Mouse (Mus musculus) ES-Bruce4 (cell line): ENCODE results near the gene Ugt1a2. TPM values are rescaled to one million over a fixed set of nuclear protein-coding genes. Genes with fewer than 3 reads are reported as not detected.

Experiments
- H3K27ac ChIP-seq: 2 replicates; pipeline ENCODE4 v1.5.1; 2012; ENCODE audit warnings: low read length, inconsistent platforms; ENCODE audit not compliant: insufficient read depth
- H3K27me3 ChIP-seq: 2 replicates; pipeline ENCODE4 v1.6.1; 2012; ENCODE audit warnings: mild to moderate bottlenecking, low read length, inconsistent platforms; ENCODE audit not compliant: control insufficient read depth, poor library complexity, insufficient read depth, severe bottlenecking
- H3K36me3 ChIP-seq: 2 replicates; pipeline ENCODE4 v1.6.1; 2012; ENCODE audit warnings: inconsistent platforms, mild to moderate bottlenecking, low read length, moderate library complexity; ENCODE audit not compliant: control insufficient read depth, poor library complexity, insufficient read depth, severe bottlenecking
- H3K4me1 ChIP-seq: one replicate; pipeline ENCODE4 v1.8.1; 2011; ENCODE audit warnings: low read length; ENCODE audit not compliant: control insufficient read depth, insufficient read depth
- H3K4me3 ChIP-seq: 2 replicates; pipeline ENCODE4 v1.5.1; 2011; ENCODE audit warnings: low read depth, mild to moderate bottlenecking, low read length
- H3K9ac ChIP-seq: 2 replicates; pipeline ENCODE4 v1.6.1; 2012; ENCODE audit warnings: low read depth, mild to moderate bottlenecking, inconsistent platforms; ENCODE audit not compliant: poor library complexity, severe bottlenecking
- H3K9me3 ChIP-seq: replicated peaks from 2 replicates; pipeline ENCODE4 v1.6.1; 2012; ENCODE audit warnings: mild to moderate bottlenecking, low read length, inconsistent platforms; ENCODE audit not compliant: control insufficient read depth, poor library complexity, insufficient read depth, severe bottlenecking
- CTCF ChIP-seq: IDR thresholded peaks from one replicate; pipeline ENCODE4 v1.8.1; 2011; ENCODE audit warnings: low read depth, low read length
- EP300 ChIP-seq: IDR thresholded peaks from 2 replicates; pipeline ENCODE4 v1.6.1; 2011; ENCODE audit warnings: low read depth, low read length; ENCODE audit not compliant: insufficient read depth
- POLR2A ChIP-seq: IDR thresholded peaks from one replicate; pipeline ENCODE4 v1.8.1; 2011; ENCODE audit warnings: low read length; ENCODE audit not compliant: insufficient read depth
- polyA plus RNA-seq: library from polyadenylated mRNA; stranded (reverse); fragments of >200 nt; gene quantifications from 2 replicates; pipeline ENCODE4 v1.2.4, GENCODE M21; 2011; ENCODE audit warnings: low read depth; ENCODE audit not compliant: missing spikeins, insufficient read depth, insufficient read length

The Ugt1a2 gene
- polyA plus RNA-seq, 1 experiment: not detected

DNA sequence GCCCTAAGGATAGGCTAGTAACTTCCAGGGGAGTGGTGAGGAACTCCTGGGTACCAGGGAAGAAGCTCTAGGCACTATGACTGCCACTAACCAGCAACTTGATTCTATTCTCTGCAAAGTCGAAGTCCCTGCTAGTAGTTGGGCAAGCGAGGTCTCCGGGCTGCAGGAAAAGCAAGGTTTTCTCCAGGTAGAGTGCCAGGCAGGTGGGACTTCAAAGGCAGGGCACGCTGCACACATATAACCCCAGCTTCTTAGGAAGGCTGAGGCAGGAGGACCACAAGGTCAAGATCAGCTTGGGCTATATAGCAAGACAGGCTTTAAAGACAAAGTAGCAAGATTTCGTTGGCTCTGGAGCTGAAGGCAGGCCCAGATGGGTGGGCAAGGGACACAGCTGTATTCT lies 63.4 kb downstream of the Ugt1a2 start:
- H3K9ac ChIP-seq: no peak overlapping the region
- TF ChIP-seq CTCF: no peak
- no peak for TF ChIP-seq EP300
- TF ChIP-seq POLR2A: no peak
- no peak overlapping the region for H3K4me3 ChIP-seq
- no peaks in the 10 kb centered on the region for H3K9me3 ChIP-seq
- peaks cover 63% of the 10 kb centered on the region for H3K36me3 ChIP-seq
- no peak overlapping the region for H3K27ac ChIP-seq
- no peaks in the 10 kb centered on the region for H3K27me3 ChIP-seq
- no peaks in the 10 kb centered on the region for H3K4me1 ChIP-seq

DNA sequence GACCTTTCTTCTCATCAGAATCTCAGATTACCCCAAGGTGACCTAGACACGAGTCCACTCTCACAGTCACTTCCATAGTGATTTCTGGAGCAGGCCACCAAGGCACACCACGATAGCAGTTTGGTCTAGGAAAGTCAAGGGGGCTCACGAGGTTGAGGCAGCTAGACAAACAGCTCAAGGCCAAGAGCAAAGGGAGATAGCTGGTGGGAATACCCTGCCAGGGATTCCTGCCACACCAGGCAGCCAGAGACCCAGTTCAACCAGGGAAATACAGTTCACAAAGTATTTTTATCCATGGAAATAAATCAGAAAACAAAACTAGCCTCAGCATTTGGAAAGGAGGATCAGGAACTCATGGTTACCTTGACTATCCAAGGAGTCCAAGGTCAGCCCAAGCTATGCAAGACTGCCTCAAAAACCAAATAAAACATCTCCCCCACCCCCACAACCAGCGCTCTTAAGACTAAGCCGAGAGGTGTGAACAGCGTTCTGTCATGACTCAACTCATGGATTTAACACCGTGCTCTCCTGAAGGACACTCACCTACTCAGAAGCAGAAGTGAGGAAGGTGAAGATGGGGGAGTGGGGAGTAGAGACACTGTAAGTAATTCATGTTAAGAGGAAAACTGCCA lies 64.0 kb downstream of the Ugt1a2 start:
- H3K36me3 ChIP-seq: peaks cover 69% of the 10 kb centered on the region
- no peaks in the 10 kb centered on the region for H3K9me3 ChIP-seq
- no peaks in the 10 kb centered on the region for H3K4me1 ChIP-seq

DNA sequence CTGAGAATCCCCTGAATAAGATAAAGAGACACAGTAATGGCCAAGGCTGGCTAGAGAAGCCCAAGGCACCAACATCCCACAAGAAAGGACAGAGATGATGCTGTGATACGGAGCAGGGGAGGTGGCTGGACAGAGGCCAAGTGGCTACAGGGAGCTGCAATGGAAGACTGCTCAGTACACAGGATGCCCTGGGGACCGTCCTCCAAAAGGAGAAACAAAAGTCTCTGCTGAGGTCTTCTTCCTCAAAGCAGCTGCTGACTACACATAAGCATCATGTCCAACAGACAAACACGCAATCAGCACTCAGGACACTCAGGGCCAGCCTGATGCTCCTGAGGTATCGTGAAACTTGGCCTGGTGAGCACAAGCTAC lies 64.5 kb downstream of the Ugt1a2 start:
- no peak overlapping the region for H3K4me3 ChIP-seq
- H3K9me3 ChIP-seq: no peaks in the 10 kb centered on the region
- no peak for TF ChIP-seq CTCF
- no peak for TF ChIP-seq EP300
- TF ChIP-seq POLR2A: no peak
- no peaks in the 10 kb centered on the region for H3K4me1 ChIP-seq
- no peaks in the 10 kb centered on the region for H3K27me3 ChIP-seq
- no peak overlapping the region for H3K27ac ChIP-seq
- no peak overlapping the region for H3K9ac ChIP-seq
- peaks cover 74% of the 10 kb centered on the region for H3K36me3 ChIP-seq

More for the DNA sequence above, 64.0 kb downstream of the Ugt1a2 start:
- Histone ChIP-seq H3K9ac (no peak overlapping the region), H3K27me3 (no peaks in the 10 kb centered on the region), H3K4me3 (no peak overlapping the region), H3K27ac (no peak overlapping the region)
- no peak for TF ChIP-seq POLR2A
- no peak for TF ChIP-seq CTCF
- no peak for TF ChIP-seq EP300

DNA sequence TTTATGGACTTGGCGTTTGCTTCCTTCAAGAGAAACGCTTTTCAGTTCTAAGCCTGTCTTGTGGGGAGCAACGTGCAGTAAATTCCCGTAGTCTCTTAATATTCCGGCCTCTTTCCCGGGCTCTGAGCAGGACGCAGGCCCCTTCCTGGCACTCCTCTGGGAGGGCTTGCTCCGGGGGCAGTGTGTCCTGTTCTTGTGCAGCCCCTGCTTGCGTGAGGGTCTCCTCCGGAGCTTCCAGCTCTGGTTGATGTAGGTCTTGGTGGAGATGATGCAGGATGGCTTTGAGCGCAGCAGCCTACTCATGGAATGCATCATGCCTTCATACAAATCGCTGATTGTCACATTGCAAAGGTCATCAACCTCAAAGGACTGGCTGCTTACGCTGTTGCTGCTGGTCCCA lies 65.7 kb downstream of the Ugt1a2 start:
- TF ChIP-seq EP300 (no peak), POLR2A (no peak), CTCF (no peak)
- Histone ChIP-seq H3K4me3 (no peak overlapping the region), H3K4me1 (no peaks in the 10 kb centered on the region), H3K9ac (no peak overlapping the region), H3K9me3 (no peaks in the 10 kb centered on the region), H3K27ac (no peak overlapping the region), H3K36me3 (peaks cover 78% of the 10 kb centered on the region), H3K27me3 (no peaks in the 10 kb centered on the region)

DNA sequence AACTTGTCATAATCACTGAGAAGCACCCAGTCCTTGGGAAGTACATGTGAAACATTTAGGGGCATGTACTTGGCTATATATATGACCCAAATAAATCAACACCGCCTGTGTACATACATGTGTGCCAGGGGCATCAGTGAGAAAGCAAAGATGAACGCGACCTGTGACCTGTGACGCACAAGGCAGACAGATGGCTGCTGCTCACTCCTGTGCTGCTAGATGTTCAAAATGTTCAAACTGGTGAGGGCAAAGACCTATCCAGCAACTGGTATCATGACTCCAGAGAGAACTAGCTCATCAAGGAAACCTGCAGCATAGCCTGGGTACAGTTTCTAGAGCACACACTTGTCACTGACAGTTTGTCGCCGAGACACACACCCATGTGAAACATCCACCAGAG lies 67.1 kb downstream of the Ugt1a2 start:
- Histone ChIP-seq H3K36me3 (peaks cover 86% of the 10 kb centered on the region), H3K4me3 (no peak overlapping the region), H3K27me3 (no peaks in the 10 kb centered on the region), H3K27ac (no peak overlapping the region), H3K9ac (no peak overlapping the region), H3K9me3 (peaks cover 7% of the 10 kb centered on the region; the same call in 1 of the 2 replicates), H3K4me1 (no peaks in the 10 kb centered on the region)
- TF ChIP-seq CTCF (no peak), EP300 (no peak), POLR2A (no peak)

DNA sequence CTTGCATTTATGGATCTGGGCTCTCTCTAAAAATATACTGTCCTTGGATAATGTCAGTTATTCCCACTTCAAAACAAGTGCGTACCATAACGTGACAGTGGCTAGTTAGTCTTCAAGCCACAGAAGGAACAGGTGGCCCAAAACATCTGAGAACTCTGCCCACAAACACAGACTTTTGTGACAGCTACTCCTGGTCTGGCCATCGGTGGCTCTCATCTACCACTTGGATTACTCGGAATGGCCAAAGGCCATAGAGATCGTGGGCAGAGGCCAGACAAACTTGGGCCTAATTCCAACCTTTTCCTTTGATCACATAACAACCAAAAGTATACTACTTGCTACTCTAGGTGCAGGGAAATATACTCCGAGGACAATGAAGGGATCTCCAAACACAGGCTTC lies 67.7 kb downstream of the Ugt1a2 start:
- Histone ChIP-seq H3K27me3 (no peaks in the 10 kb centered on the region), H3K4me1 (no peaks in the 10 kb centered on the region), H3K4me3 (no peak overlapping the region), H3K9ac (no peak overlapping the region), H3K27ac (no peak overlapping the region), H3K36me3 (peaks cover 84% of the 10 kb centered on the region), H3K9me3 (peaks cover 7% of the 10 kb centered on the region; the same call in 1 of the 2 replicates)
- TF ChIP-seq CTCF (no peak), POLR2A (no peak), EP300 (no peak)

Other genes with a start within 250 kb of the Ugt1a2 start
- gene Usp40, start 192.1 kb upstream of the Ugt1a2 start, polyA plus RNA-seq: 18.2 and 19.6 TPM in 2 replicates
- gene Ugt1a10, start 145.2 kb upstream of the Ugt1a2 start, polyA plus RNA-seq: not detected in 2 replicates
- not detected in 2 replicates for gene Ugt1a9, start 129.8 kb upstream of the Ugt1a2 start, polyA plus RNA-seq
- not detected in 2 replicates for gene Ugt1a8, start 112.8 kb upstream of the Ugt1a2 start, polyA plus RNA-seq
- gene Ugt1a7c, start 105.5 kb upstream of the Ugt1a2 start, polyA plus RNA-seq: 0.41 TPM in 1 of 2 replicates, not detected in the other
- not detected in 2 replicates for gene Ugt1a6b, start 97.3 kb upstream of the Ugt1a2 start, polyA plus RNA-seq
- gene Ugt1a6a, start 65.8 kb upstream of the Ugt1a2 start, polyA plus RNA-seq: not detected in 2 replicates
- gene Ugt1a5, start 34.6 kb upstream of the Ugt1a2 start, polyA plus RNA-seq: not detected in 2 replicates
- 0.85 and 1.2 TPM in 2 replicates for gene Dnajb3, start 5.2 kb downstream of the Ugt1a2 start, polyA plus RNA-seq
- gene Ugt1a1, start 11.4 kb downstream of the Ugt1a2 start, polyA plus RNA-seq: not detected in 2 replicates
- gene Mroh2a, start 26.4 kb downstream of the Ugt1a2 start, polyA plus RNA-seq: not detected in 2 replicates
- 217 and 219 TPM in 2 replicates for gene Hjurp, start 77.0 kb downstream of the Ugt1a2 start, polyA plus RNA-seq
- not detected in 2 replicates for gene Trpm8, start 77.1 kb downstream of the Ugt1a2 start, polyA plus RNA-seq
- gene Spp2, start 206.4 kb downstream of the Ugt1a2 start, polyA plus RNA-seq: not detected in 2 replicates